Mouse (Mus musculus) ZHBTc4 (cell line): Measurements from ENCODE around the gene Cd2bp2.
A peak's percentile ranks its signal among the peaks of the same experiment; 100 is the strongest.

Experiments
- DNase-seq: peaks from one replicate; pipeline ENCODE4 v3.0.0-alpha.2; 2011; ENCODE audit warnings: low read depth, low spot score

Cd2bp2 gene

DNA sequence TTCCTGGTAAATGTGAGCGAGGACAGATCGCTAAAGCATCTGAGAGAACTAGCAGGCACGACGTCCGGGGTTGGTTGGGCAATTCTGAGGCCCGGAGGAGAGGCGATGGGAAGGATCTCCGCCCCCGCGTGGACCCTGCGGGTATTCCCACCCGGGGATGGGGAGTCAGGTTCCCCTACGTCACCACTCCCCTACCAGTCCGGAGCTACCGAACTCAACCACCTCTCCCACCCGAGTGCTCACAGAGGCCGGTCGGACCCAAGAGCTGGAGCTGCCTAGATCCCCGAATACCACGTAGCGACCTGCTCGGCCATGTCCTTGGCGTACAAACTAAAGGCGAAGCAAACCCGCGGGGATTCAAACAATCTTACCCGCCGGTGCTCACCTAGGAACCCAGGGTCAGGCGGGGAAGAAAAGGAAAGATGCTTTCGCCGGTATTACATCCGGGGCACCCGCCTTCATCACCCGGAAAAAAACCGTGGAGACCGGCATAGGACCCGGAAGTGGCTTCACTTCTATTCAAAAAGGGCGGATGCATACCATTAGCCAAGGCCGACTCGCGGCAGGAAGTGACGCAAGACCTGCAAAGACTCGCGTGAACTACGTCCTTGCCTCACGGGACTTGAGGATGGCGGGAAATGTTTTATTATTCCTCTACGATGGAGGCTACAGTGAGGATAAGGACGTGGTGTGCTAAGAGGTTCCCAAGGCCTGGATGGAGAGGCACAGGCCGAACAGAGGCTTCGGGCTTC, at the start of gene Cd2bp2:
TSS of gene Cd2bp2 (minus strand) at position 507 of the 752 bp plus-strand sequence.
- DNase-seq, result peak; percentile 99

DNA sequence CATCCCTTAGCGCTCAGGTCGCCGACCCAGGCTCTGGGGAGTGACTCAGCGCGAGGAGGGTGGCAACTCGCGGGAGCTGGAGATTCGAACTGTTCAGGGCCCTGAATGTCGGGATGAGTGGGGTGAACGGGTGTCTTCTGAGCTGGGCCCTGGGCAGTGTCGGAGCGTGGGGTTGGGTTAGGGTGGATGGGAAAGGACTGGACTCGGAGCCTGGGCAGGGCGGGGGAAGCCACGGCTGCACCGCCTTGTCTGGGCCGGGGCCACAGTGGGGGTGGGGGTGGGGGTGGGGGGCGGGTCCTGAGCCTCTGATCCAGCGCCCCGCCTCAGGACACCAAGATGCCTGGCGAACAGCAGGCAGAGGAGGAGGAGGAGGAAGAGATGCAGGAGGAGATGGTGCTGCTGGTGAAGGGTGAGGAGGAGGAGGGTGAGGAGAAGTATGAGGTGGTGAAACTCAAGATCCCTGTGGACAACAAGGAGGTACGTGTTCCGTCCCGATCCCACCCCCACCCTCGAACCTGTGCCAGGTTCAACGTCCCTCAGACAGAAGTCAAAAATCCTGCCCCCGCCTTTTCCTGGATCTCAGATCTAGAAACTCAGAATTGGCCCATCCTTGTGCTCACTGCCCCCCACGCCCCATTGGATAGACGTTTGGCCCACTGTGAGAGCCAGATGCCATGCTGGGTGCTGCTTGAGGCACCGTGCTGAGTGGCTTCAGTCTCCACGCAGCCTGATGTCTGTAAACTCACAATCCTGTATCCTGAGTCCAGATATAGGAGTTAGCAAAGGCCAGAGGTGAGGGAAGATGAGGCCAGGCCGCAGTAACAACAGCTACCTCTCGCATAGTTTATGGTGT, 49.0 kb upstream of the Cd2bp2 start:
- DNase-seq, result no peak

GRCm38 (mm10) chr7:127243870-127244657, 48.2 kb upstream of the Cd2bp2 start, which contains the start of gene Zfp771:
Gene Zfp771 (plus strand): TSS chr7:127244274.
- peak; percentile 96 for DNase-seq

DNA sequence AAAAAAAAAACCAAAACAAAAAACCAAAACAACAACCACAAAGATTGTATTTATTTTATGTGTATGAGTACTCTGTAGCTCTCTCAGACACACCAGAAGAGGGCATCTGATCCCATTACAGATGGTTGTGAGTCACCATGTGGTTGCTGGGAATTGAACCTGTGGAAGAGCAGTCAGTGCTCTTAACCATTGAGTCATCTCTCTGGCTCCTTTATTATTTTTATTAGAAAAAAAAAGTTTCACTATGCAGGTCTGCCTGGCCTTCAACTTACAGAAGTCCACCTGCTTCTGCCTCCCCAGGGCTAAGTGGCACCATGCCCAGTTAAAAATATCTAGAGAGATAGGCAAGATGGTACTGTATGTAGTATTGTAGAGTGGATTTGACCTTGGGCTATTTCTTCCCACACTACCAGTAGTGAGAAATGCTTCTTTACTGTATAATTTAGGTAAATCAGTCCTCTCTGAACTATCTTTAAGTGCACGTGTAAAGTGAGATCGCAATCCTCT, 47.6 kb upstream of the Cd2bp2 start:
- no peak for DNase-seq

DNA sequence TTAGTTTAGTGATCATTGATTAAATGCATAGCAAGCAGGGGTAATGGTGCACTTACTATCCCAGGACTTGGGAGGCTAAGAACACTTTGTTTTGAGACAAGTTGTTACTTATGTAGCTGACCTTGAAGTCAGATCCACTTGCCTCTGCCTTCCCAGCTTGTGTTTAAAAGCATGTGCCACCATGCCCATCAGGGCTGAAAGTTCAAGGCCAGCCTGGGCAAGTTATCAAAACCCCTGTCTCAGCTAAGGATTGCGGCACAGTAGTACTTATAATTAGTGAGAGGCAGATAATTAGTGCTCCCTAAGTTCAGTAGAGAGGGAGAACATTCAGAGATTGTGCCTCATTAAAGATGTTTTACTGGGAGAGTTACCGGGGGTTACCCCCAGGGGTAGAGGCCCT, 38.9 kb upstream of the Cd2bp2 start:
- no peak for DNase-seq

DNA sequence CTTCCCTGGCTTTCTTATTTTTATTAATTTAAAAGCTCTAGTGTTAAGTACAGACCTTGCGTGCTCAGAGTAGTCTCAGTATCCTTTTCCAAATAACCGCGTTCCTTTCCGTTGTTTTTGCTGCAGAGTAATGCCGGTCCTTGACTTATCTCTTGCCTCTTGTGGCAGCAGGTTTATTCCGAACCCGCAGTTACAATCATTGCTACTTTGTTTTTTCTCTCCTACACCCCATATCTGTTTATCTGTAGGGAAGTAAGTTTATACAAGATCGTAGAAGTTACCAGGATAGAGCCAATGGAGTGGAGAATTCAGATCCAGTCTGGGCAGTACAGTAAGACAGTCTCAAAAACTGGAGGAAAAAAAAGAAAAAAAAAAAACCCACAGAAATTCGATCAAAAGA, 37.9 kb upstream of the Cd2bp2 start:
- no peak for DNase-seq

GRCm38 (mm10) chr7:127233368-127233749, 37.5 kb upstream of the Cd2bp2 start:
- DNase-seq, result no peak

GRCm38 (mm10) chr7:127232622-127233367, 36.9 kb upstream of the Cd2bp2 start, which contains the start of the genes Zfp553 and Sept1:
Gene Zfp553 (plus strand): TSS chr7:127233061.
Gene Sept1 (minus strand): TSS chr7:127233130.
- peak; percentile 96 for DNase-seq

DNA sequence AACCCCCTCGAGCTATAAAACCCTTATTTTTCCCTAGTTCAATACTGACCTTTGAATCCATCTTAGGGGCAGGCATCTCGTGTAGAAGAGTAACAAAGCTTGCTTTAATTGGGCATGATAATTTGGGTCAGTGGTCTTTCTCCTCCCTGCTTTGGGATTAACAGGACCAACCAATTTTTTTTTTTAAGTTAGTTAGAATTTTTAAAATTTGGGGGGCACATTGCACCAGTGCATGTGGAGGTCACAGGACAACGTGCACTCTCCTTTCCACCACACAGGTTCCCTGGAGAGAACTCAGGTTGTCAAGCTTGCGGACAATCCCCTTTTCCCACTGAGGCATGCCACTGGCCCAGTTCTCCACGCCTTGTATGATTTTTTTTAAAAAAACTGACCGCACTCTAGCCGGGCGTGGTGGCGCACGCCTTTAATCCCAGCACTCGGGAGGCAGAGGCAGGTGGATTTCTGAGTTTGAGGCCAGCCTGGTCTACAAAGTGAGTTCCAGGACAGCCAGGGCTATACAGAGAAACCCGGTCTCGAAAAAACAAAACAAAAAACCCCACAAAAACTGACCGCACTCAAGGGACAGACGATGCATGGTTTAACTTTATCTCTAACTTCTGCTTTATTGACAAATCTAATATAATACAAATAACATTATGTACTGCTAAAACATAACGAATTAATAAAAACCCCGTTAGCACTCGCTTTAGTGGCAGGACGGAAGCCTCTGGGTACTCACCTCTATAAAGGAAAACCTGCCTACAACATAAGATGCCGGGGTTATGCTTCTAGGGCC, 36.2 kb upstream of the Cd2bp2 start:
- no peak for DNase-seq

DNA sequence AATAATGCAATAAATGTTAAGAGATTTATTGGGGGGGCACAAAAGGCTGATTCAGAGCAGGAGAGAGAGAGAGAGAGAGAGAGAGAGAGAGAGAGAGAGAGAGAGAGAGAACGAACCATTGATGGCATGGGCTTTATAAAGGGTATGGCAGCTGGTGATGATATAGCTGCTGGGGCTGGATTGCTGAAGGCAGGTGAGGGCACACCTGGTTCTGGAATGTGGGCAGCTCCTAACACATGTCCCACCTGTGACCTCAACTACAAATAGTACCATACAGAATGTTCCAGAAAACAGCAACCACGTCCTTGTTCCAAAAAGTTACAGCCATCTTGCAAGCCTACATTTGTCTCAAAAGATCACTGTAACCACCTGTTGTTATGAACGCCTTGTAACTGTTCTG, 35.5 kb upstream of the Cd2bp2 start:
- no peak for DNase-seq

- peak; percentile 94 for DNase-seq
Observed at GRCm38 (mm10) chr7:127228615-127229303, 32.9 kb upstream of the Cd2bp2 start.

DNA sequence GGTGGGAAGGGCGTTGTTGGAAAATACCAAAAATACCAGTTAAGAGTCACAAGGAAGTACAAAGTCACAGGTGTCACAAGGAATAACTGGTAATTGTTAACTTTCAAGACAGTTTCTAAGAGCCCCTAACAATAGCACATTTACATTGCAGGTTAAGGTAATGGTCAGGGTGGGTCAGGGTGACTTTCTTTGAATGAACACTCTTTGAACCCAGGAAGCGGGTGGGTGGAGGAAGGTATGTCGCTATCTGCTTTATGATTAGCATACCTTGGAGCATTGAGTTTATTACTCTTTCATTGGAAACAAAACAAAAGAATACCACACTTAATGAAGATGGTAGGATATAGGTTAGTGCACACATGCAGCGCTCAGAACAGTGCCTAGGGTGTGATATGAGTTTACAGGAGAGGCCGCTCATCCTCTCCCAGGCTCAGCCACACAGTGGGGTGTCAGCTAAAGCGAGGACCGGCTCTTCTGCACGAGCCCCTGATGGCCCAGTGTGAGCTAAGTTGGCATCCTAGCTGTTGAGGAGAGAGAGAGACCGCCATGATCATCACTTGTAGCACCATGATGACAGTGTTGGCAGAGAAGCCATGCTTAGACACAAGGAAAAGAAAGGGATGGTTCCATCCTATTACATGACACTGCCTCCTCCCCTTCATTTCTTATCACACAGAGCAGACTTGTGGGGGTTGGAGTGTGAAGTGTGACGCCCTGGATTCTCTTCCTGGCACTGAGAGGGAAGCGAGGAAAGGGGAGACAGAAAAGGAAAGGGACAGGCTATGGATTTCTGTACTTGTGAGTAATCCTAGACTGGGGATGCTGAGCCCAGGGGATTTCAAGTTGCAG, 29.5 kb upstream of the Cd2bp2 start:
- DNase-seq, result peak; percentile 90

DNA sequence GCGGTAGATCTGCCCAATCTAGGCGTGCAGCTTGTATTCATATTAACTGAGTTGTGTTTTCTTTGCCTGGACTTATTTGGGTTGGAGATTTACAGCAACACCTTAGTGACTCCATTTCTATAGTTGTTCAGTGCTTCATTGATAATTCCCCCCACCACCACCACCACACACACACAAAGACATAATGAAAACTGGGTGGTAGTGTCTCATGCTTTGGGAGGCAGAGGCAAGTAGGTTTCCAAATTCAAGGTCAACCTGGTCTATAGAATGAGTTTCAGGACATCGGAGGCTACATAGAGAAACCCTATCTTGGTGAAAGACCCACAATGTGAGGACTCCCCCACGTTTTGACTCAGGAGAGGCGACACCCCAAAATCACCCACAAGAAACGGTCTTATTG, 28.8 kb upstream of the Cd2bp2 start:
- peak; percentile 59 for DNase-seq

GRCm38 (mm10) chr7:127223515-127224478, 27.9 kb upstream of the Cd2bp2 start:
- peak; percentile 62 for DNase-seq

DNA sequence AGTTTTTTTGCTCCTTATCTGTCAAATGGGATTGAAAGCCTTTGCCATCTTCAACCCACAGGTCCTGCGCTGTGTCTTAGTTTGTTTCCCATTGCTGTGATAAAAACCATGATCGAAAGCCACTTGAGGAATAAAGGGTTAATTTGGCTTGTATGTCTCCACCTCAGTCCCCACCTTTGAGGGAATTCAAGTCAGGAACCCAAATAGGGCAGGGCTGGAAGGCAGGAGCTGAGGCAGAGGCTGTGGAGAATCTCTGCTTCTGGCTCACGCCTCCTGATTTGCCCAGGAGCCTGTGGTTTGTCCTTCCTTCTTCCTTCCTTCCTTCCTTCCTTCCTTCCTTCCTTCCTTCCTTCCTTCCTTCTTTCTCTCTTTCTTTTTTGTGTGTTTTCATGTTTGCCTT, 27.3 kb upstream of the Cd2bp2 start:
- DNase-seq, result peak; percentile 54

GRCm38 (mm10) chr7:127220440-127220839, 24.6 kb upstream of the Cd2bp2 start:
- DNase-seq, result no peak

GRCm38 (mm10) chr7:127218670-127219069, 22.8 kb upstream of the Cd2bp2 start:
- DNase-seq, result no peak
